Mouse (Mus musculus): ENCODE data around the gene Ankrd55. TPM values are rescaled to one million over a fixed set of nuclear protein-coding genes. Genes with fewer than 3 reads are reported as not detected.

Gene Ankrd55
- total and polyA plus RNA-seq, 2 experiments, result 0.09 to 0.10 TPM

DNA sequence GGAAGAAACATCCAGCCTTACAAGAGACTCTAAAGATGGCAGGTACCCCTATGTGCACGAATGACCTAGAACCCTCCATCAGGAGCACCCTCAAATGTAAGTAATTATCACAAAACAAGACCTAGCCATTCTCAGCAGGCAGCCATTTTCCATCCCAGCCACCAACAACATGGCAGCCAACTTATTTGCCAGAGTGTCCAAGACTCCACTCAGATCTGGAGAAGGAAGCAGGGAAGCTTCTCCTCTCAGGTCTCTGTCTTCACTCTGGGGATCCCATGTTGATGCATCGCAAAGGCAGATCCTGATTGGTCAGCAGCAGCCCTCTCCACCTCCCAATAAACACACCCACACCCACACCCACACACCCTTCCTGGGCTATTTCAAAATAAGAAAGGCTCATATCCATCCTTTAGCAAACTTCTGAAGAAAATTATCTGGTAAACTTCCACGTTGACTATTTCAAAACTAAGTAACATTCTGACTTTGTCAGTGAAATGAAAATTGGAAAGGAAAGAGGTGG lies 119.0 kb downstream of the Ankrd55 start:
- Histone ChIP-seq H3K4me3 (ENCODE audit: insufficient read depth, low read depth, low read length) (no peak overlapping the region), H3K4me1 (ENCODE audit: control insufficient read depth, insufficient read depth, low read length) (peaks cover 4% of the 10 kb centered on the region; the same call in 1 of the 2 replicates), H3K27ac (replicated peaks; ENCODE audit: insufficient read depth, low read depth, low read length) (no peak overlapping the region), H3K27me3 (ENCODE audit: control insufficient read depth, insufficient read depth, low read length) (no peaks in the 10 kb centered on the region), H3K9ac (ENCODE audit: low read depth, low read length) (no peak overlapping the region), H3K79me2 (ENCODE audit: control insufficient read depth, insufficient read depth, low read length) (no peaks in the 10 kb centered on the region), H3K36me3 (ENCODE audit: control insufficient read depth, insufficient read depth, low read length) (no peaks in the 10 kb centered on the region)
- 88% methylated on average over 3 of the region's 3 CpGs for WGBS
- DNase-seq (ENCODE audit: extremely low read depth, low read depth, low spot score), result no peak
- TF ChIP-seq CTCF (IDR thresholded peaks at IDR 0.05; ENCODE audit: low read depth, low read length), result no peak
- TF ChIP-seq POLR2A (IDR thresholded peaks at IDR 0.05; ENCODE audit: extremely low read depth, insufficient read depth, low read length), result no peak

- H3K9ac ChIP-seq (ENCODE audit: low read depth, low read length), result no peak overlapping the region
- no peaks in the 10 kb centered on the region for H3K79me2 ChIP-seq (ENCODE audit: control insufficient read depth, insufficient read depth, low read length)
- no peak for DNase-seq (ENCODE audit: extremely low read depth, low read depth, low spot score)
- 93% methylated on average over 9 of the region's 9 CpGs for WGBS
- H3K4me3 ChIP-seq (ENCODE audit: insufficient read depth, low read depth, low read length), result no peak overlapping the region
- H3K4me1 ChIP-seq (ENCODE audit: control insufficient read depth, insufficient read depth, low read length), result peaks cover 4% of the 10 kb centered on the region; the same call in 1 of the 2 replicates
- H3K27me3 ChIP-seq (ENCODE audit: control insufficient read depth, insufficient read depth, low read length), result no peaks in the 10 kb centered on the region
- no peak overlapping the region for H3K27ac ChIP-seq (replicated peaks; ENCODE audit: insufficient read depth, low read depth, low read length)
- TF ChIP-seq POLR2A (IDR thresholded peaks at IDR 0.05; ENCODE audit: extremely low read depth, insufficient read depth, low read length), result no peak
- TF ChIP-seq CTCF (IDR thresholded peaks at IDR 0.05; ENCODE audit: low read depth, low read length), result no peak
- no peaks in the 10 kb centered on the region for H3K36me3 ChIP-seq (ENCODE audit: control insufficient read depth, insufficient read depth, low read length)
Measured at GRCm38 (mm10) chr13:112407776-112408490, 119.7 kb downstream of the Ankrd55 start.

DNA sequence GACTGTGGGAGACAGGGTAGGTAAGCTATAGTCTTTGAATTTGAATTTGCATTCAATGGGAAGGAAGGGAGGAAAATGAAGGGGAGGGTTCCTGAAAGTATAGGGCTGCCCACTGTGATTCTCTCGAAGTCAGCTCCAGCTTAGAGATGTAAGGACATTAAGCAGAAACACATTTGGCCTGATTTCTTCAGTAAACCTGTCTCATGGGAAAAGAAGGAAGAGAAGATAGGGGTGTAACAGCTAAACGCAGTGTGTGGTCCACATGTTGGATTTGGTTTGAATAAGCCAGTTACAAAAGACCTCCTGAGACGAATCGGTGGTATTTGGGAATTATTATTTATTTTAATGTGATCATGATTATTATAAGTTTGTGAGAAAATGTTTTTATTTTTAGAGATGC lies 120.5 kb downstream of the Ankrd55 start:
- no peaks in the 10 kb centered on the region for H3K79me2 ChIP-seq (ENCODE audit: control insufficient read depth, insufficient read depth, low read length)
- 92% methylated on average over 4 of the region's 4 CpGs for WGBS
- H3K27me3 ChIP-seq (ENCODE audit: control insufficient read depth, insufficient read depth, low read length), result no peaks in the 10 kb centered on the region
- TF ChIP-seq CTCF (IDR thresholded peaks at IDR 0.05; ENCODE audit: low read depth, low read length), result no peak
- no peak overlapping the region for H3K4me3 ChIP-seq (ENCODE audit: insufficient read depth, low read depth, low read length)
- H3K27ac ChIP-seq (replicated peaks; ENCODE audit: insufficient read depth, low read depth, low read length), result no peak overlapping the region
- H3K4me1 ChIP-seq (ENCODE audit: control insufficient read depth, insufficient read depth, low read length), result peaks cover 4% of the 10 kb centered on the region; the same call in 1 of the 2 replicates
- DNase-seq (ENCODE audit: extremely low read depth, low read depth, low spot score), result no peak
- no peak overlapping the region for H3K9ac ChIP-seq (ENCODE audit: low read depth, low read length)
- no peaks in the 10 kb centered on the region for H3K36me3 ChIP-seq (ENCODE audit: control insufficient read depth, insufficient read depth, low read length)

- H3K27me3 ChIP-seq (ENCODE audit: control insufficient read depth, insufficient read depth, low read length), result no peaks in the 10 kb centered on the region
- peaks cover 4% of the 10 kb centered on the region; the same call in 1 of the 2 replicates for H3K4me1 ChIP-seq (ENCODE audit: control insufficient read depth, insufficient read depth, low read length)
- H3K27ac ChIP-seq (replicated peaks; ENCODE audit: insufficient read depth, low read depth, low read length), result no peak overlapping the region
- WGBS, result 87% methylated on average over 2 of the region's 2 CpGs
- H3K9ac ChIP-seq (ENCODE audit: low read depth, low read length), result no peak overlapping the region
- no peak overlapping the region for H3K4me3 ChIP-seq (ENCODE audit: insufficient read depth, low read depth, low read length)
- no peak for DNase-seq (ENCODE audit: extremely low read depth, low read depth, low spot score)
- H3K36me3 ChIP-seq (ENCODE audit: control insufficient read depth, insufficient read depth, low read length), result no peaks in the 10 kb centered on the region
- TF ChIP-seq POLR2A (IDR thresholded peaks at IDR 0.05; ENCODE audit: extremely low read depth, insufficient read depth, low read length) (no peak), CTCF (IDR thresholded peaks at IDR 0.05; ENCODE audit: low read depth, low read length) (no peak)
- no peaks in the 10 kb centered on the region for H3K79me2 ChIP-seq (ENCODE audit: control insufficient read depth, insufficient read depth, low read length)
Measured at GRCm38 (mm10) chr13:112409331-112409730, 121.1 kb downstream of the Ankrd55 start.

- 94% methylated on average over 1 of the region's 1 CpGs for WGBS
- Histone ChIP-seq H3K4me1 (ENCODE audit: control insufficient read depth, insufficient read depth, low read length) (peaks cover 4% of the 10 kb centered on the region; the same call in 1 of the 2 replicates), H3K79me2 (ENCODE audit: control insufficient read depth, insufficient read depth, low read length) (no peaks in the 10 kb centered on the region), H3K27me3 (ENCODE audit: control insufficient read depth, insufficient read depth, low read length) (no peaks in the 10 kb centered on the region), H3K9ac (ENCODE audit: low read depth, low read length) (no peak overlapping the region), H3K27ac (replicated peaks; ENCODE audit: insufficient read depth, low read depth, low read length) (no peak overlapping the region), H3K36me3 (ENCODE audit: control insufficient read depth, insufficient read depth, low read length) (no peaks in the 10 kb centered on the region), H3K4me3 (ENCODE audit: insufficient read depth, low read depth, low read length) (no peak overlapping the region)
- no peak for DNase-seq (ENCODE audit: extremely low read depth, low read depth, low spot score)
- TF ChIP-seq CTCF (IDR thresholded peaks at IDR 0.05; ENCODE audit: low read depth, low read length) (no peak), POLR2A (IDR thresholded peaks at IDR 0.05; ENCODE audit: extremely low read depth, insufficient read depth, low read length) (no peak)
Measured at GRCm38 (mm10) chr13:112409851-112410250, 121.6 kb downstream of the Ankrd55 start.

- Histone ChIP-seq H3K27me3 (ENCODE audit: control insufficient read depth, insufficient read depth, low read length) (no peaks in the 10 kb centered on the region), H3K36me3 (ENCODE audit: control insufficient read depth, insufficient read depth, low read length) (no peaks in the 10 kb centered on the region), H3K4me1 (ENCODE audit: control insufficient read depth, insufficient read depth, low read length) (peaks cover 4% of the 10 kb centered on the region; the same call in 1 of the 2 replicates), H3K79me2 (ENCODE audit: control insufficient read depth, insufficient read depth, low read length) (no peaks in the 10 kb centered on the region), H3K9ac (ENCODE audit: low read depth, low read length) (no peak overlapping the region), H3K27ac (replicated peaks; ENCODE audit: insufficient read depth, low read depth, low read length) (no peak overlapping the region), H3K4me3 (ENCODE audit: insufficient read depth, low read depth, low read length) (no peak overlapping the region)
- 96% methylated on average over 4 of the region's 4 CpGs for WGBS
- TF ChIP-seq CTCF (IDR thresholded peaks at IDR 0.05; ENCODE audit: low read depth, low read length), result no peak
- TF ChIP-seq POLR2A (IDR thresholded peaks at IDR 0.05; ENCODE audit: extremely low read depth, insufficient read depth, low read length), result no peak
- no peak for DNase-seq (ENCODE audit: extremely low read depth, low read depth, low spot score)
Measured at GRCm38 (mm10) chr13:112410461-112410860, 122.2 kb downstream of the Ankrd55 start.
